Mouse (Mus musculus) gastrocnemius, postnatal 36 days (tissue): ENCODE data around the gene Txlna. TPM values are rescaled to one million over a fixed set of nuclear protein-coding genes. Genes with fewer than 3 reads are reported as not detected.

Experiments
- DNase-seq, 2 experiments: peaks; one replicate each; pipeline ENCODE4 v3.0.0; 2022
- intact Hi-C: fragments of 180-260 bp; cut with DNase I; formaldehyde crosslinking; loops from one replicate; pipeline ENCODE4 v1.15.1; 2025
- total RNA-seq, 2 experiments: library from RNA; stranded (reverse); gene quantifications; 2 replicates each; pipeline ENCODE4 v1.2.3; 2021

Gene Txlna
- total RNA-seq, 2 experiments from 2014 or later: 15.2 to 17.2 TPM

- intact Hi-C loops: no loop called here
- DNase-seq: no peak
Observed at GRCm38 (mm10) chr4:129626035-129626434, 14.8 kb downstream of the Txlna start.

- DNase-seq: no peak
- intact Hi-C loops: no loop called here
Observed at GRCm38 (mm10) chr4:129625496-129625895, 15.4 kb downstream of the Txlna start.

- intact Hi-C loops: no loop called here
- no peak for DNase-seq
Observed at GRCm38 (mm10) chr4:129625029-129625370, 15.9 kb downstream of the Txlna start.

- peak; percentile 64 to 83 for DNase-seq
- intact Hi-C loops: no loop called here
Observed at GRCm38 (mm10) chr4:129624281-129625028, 16.4 kb downstream of the Txlna start.

GRCm38 (mm10) chr4:129623681-129624091 is 17.2 kb downstream of the Txlna start, which contains the start of gene Ccdc28b:
Gene Ccdc28b (minus strand): TSS chr4:129623947.
- DNase-seq: no peak
- intact Hi-C loops: no loop called here

GRCm38 (mm10) chr4:129622803-129623535 is 17.9 kb downstream of the Txlna start:
- no peak for DNase-seq
- intact Hi-C loops: no loop called here

GRCm38 (mm10) chr4:129622120-129622802 is 18.6 kb downstream of the Txlna start:
- DNase-seq: no peak
- intact Hi-C loops: no loop called here

GRCm38 (mm10) chr4:129621283-129621841 is 19.5 kb downstream of the Txlna start:
- DNase-seq: peak in 1 of 2 experiments; percentile 38
- intact Hi-C loops: no loop called here

- intact Hi-C loops: no loop called here
- DNase-seq: no peak
Observed at GRCm38 (mm10) chr4:129620419-129621282, 20.2 kb downstream of the Txlna start.

- intact Hi-C loops: no loop called here
- DNase-seq: peak; percentile 95 to 98
Observed at GRCm38 (mm10) chr4:129618786-129619691, 21.8 kb downstream of the Txlna start, which contains the start of gene Iqcc. Gene Iqcc (minus strand): TSS chr4:129619099.

- intact Hi-C loops: no loop called here
- no peak for DNase-seq
Observed at GRCm38 (mm10) chr4:129618031-129618430, 22.8 kb downstream of the Txlna start.

- intact Hi-C loops: no loop called here
- no peak for DNase-seq
Observed at GRCm38 (mm10) chr4:129617121-129617641, 23.7 kb downstream of the Txlna start.

- DNase-seq: no peak
Observed at GRCm38 (mm10) chr4:129616631-129617030, 24.2 kb downstream of the Txlna start.

GRCm38 (mm10) chr4:129615801-129616290 is 25.0 kb downstream of the Txlna start:
- no peak for DNase-seq
- intact Hi-C loops: no loop called here

More at GRCm38 (mm10) chr4:129616631-129617030, 24.2 kb downstream of the Txlna start:
- intact Hi-C loops: no loop called here

- no peak for DNase-seq
Observed at GRCm38 (mm10) chr4:129614093-129614492, 26.8 kb downstream of the Txlna start, which contains the start of gene Dcdc2b. Gene Dcdc2b (minus strand): TSS chr4:129614257.

GRCm38 (mm10) chr4:129610472-129610871 is 30.4 kb downstream of the Txlna start:
- DNase-seq: no peak
- intact Hi-C loops: no loop called here

More at GRCm38 (mm10) chr4:129614093-129614492, 26.8 kb downstream of the Txlna start, which contains the start of gene Dcdc2b:
- intact Hi-C loops: no loop called here

GRCm38 (mm10) chr4:129610026-129610425 is 30.8 kb downstream of the Txlna start:
- intact Hi-C loops: no loop called here

GRCm38 (mm10) chr4:129609139-129609631 is 31.7 kb downstream of the Txlna start:
- no peak for DNase-seq
- intact Hi-C loops: loop anchor here (2.0 kb wide), 1 partner anchor 24 kb away; no protein-coding TSS in a partner anchor

More at GRCm38 (mm10) chr4:129610026-129610425, 30.8 kb downstream of the Txlna start:
- no peak for DNase-seq
